Mouse (Mus musculus) T-helper 2 cell (primary cell): Measurements from ENCODE around the gene Kif4.

ENCODE experiments used
- in situ Hi-C: fragments of 300-600 bp; cut with MboI, MseI; formaldehyde crosslinking; loops from one replicate; pipeline ENCODE4 v1.15.1; 2025; ENCODE audit warnings: high pct_unique_total_duplicates

Kif4 gene

DNA sequence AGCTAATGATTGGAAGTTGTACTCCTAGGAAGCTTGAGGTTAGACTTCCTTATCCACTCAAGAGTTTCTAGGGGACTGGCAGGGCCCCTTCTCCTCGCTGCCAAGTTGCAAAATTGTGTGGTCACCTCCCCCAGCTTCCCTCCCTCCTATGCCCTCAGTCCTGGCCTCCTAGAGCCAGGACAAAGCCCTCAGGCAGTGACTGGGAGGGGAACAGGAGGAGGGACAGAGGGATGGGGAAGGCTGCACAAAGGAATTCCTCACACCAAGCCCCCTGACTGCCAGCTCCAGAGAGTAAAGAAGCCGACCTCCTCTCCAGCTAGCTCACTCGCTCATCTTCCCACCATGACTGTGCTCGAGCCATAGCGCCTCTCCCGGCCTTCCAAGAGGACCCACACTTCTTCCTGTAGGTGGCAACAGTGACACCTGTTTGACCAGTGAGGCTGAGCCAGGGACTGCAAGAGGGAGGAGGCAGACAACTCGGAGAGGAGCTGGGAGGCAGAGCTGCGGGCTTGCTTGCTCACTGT, 104.2 kb downstream of the Kif4 start, which contains the start of gene Gdpd2:
TSS of gene Gdpd2 (plus strand) at position 209 of the 524 bp plus-strand sequence.
- in situ Hi-C loops: loop anchor here (5.0 kb wide), 1 partner anchor 48 kb away; no protein-coding TSS in a partner anchor

GRCm38 (mm10) chrX:100730266-100730665, 104.7 kb downstream of the Kif4 start:
- in situ Hi-C loops: loop anchor here (5.0 kb wide), 1 partner anchor 47 kb away; no protein-coding TSS in a partner anchor

- in situ Hi-C loops: loop anchor here (5.0 kb wide), 1 partner anchor 43 kb away; no protein-coding TSS in a partner anchor
Measured at GRCm38 (mm10) chrX:100734359-100734758, 108.8 kb downstream of the Kif4 start.

DNA sequence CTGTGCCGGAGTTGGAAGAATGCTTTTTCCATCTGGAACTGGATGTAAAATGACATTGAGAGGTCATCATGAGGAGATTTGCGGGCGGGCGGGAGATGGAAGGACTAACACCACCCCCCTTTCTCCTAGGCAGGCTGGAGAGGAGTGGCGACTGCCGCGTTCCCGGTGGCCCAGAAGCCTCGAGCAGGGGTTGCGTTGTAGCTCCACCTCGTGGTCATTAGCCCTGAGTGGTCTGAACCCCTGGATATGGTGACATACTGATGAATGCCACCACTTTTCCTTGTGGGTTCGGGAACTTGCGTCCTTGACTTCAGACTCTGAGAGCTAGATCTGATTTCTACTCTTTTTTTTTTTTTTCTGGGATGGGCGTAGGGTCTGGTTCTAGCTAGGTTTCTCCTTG, 113.4 kb downstream of the Kif4 start:
- in situ Hi-C loops: no loop called here

- in situ Hi-C loops: no loop called here
Measured at GRCm38 (mm10) chrX:100739443-100739842, 113.9 kb downstream of the Kif4 start.

DNA sequence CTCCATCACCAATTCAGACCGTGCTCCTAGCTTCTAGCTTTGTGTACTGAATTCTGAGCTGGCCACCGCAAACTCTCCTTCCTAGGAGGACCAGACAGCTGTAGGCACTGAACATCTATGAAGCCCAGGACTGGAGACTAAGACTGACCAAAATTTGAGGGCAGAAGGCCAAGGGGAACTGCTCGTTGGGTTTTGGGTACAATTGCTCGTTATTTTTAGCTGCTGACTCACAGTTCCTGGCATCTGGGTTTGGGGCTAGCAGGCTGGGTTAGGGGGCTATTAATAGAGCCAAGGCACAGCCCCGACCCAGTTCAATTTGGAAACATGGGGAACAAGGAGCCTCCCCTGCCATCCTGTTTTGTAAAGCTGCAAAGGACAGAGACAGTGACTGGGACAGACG, 115.2 kb downstream of the Kif4 start:
- in situ Hi-C loops: no loop called here

DNA sequence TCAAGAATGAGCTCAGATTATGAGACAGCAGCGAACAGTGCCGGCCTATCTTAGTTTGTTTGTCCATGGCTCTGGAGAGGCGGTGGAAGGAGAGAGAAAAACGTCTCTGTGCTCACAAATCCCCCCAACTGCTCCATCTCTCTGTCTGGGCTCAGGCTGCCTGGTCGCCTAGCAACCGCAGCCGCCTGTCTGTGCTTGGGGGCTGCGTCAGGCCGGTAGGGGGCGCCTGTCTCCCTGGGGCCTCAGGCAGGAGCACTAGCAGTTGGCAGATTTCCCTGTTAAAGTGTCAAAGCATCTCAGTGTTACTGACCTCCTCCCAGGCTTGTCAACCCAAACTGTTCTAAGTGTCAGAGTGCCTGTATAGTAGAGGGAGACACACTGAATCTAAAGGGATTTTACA, 116.4 kb downstream of the Kif4 start:
- in situ Hi-C loops: no loop called here

DNA sequence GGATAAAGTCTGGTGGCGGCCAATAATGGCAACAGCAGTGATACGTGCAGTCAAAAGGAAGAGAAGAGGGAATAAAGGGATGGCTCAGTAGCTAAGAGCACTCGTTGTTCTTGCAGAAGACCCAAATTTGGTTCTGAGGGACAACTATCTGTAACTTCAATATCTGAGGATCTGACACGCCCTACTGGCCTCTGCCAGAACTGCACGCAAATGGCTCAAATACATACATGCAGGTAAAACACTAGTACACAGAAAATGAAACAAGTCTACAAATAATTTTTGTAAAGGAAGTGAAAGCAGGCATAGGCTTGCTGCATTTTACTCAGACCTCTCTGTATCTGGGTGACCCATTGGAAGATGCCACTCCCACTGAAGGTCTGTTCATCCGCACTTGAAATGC, 140.3 kb downstream of the Kif4 start:
- in situ Hi-C loops: loop anchor here (25.0 kb wide), 1 partner anchor 496 kb away; the partner anchor contains the start of genes Foxo4, Gm20489, Gm614 and Il2rg

DNA sequence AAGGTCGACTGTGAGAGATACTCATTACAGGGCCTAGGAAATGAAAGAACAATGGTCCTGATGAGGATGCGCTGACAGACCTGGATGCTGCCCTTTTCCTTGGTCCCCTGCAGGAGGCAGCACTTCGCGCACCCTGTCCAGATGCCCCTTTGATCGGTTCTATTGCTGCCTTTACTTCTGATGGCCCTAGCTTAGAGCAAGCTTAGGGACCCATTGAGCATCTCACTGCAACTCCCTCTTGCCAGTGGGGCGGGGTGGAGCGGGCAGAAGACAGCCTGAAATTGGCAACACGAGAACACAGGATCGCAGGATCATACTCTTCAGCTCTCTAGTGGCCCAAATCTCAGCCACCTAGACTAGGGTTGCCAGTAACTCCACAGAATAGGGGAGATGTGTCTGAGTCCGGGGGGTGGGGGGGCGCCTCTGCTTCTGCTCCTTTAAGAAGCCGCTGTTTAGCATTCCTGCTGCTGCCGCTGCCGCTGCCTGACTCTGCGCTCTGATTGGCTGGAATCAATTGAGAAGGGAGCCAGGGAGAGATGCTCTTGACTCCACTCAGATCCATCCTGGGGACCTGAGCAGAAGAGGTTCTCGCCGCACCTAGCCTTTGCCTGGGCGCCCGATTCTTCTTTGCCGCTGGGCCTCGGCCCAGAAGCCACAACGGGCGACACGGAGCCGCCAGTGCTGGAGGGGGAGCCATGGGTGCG, 141.8 kb downstream of the Kif4 start, which contains the start of gene Dlg3:
TSS of gene Dlg3 (plus strand) at position 542 of the 704 bp plus-strand sequence.
- in situ Hi-C loops: loop anchor here (25.0 kb wide), 1 partner anchor 495 kb away; the partner anchor contains the start of genes Foxo4, Gm20489, Gm614 and Il2rg

GRCm38 (mm10) chrX:100767885-100768626, 142.5 kb downstream of the Kif4 start:
- in situ Hi-C loops: loop anchor here (25.0 kb wide), 1 partner anchor 494 kb away; the partner anchor contains the start of genes Foxo4, Gm20489, Gm614 and Il2rg

- in situ Hi-C loops: loop anchor here (25.0 kb wide), 1 partner anchor 493 kb away; the partner anchor contains the start of genes Foxo4, Gm20489, Gm614 and Il2rg
Measured at GRCm38 (mm10) chrX:100769281-100769680, 143.7 kb downstream of the Kif4 start.

DNA sequence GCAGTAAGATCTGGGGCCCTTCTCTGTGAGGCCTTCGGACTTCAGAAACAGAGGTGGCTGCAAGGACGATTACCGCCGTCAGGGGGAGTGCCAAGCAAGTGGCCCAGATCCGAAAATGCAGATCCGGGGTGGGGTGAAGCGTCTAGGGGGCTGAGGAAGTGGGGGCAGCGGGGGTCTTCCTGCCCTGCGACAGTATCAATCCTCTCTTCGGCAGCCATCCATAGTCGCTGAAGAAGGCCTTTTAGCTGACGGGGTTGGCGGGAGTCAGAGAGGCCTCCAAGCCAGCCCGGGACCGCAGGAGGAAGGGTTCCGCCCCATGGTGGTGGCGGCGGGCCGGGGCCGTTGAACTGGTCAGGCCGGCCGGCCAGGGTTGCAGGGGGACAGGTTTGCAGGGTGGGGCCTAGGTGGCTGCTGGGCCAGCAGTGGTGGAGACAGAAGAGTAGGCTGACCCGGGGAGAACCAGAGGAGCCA, 148.8 kb downstream of the Kif4 start:
- in situ Hi-C loops: loop anchor here (25.0 kb wide), 1 partner anchor 488 kb away; the partner anchor contains the start of genes Foxo4, Gm20489, Gm614 and Il2rg

GRCm38 (mm10) chrX:100775405-100775804, 149.9 kb downstream of the Kif4 start:
- in situ Hi-C loops: loop anchor here (5.0 kb wide), 1 partner anchor 43 kb away; no protein-coding TSS in a partner anchor

- in situ Hi-C loops: loop anchor here (5.0 kb wide), 1 partner anchor 44 kb away; no protein-coding TSS in a partner anchor
Measured at GRCm38 (mm10) chrX:100776494-100776893, 151.0 kb downstream of the Kif4 start.
